Mouse (Mus musculus) heart, postnatal 10 days (tissue): ENCODE measurements around the gene Tiam1. TPM values are rescaled to one million over a fixed set of nuclear protein-coding genes. Genes with fewer than 3 reads are reported as not detected.

Experiments
- DNase-seq, 2 experiments: peaks; one replicate each; pipeline ENCODE4 v3.0.0; 2021
- intact Hi-C: fragments of 180-260 bp; cut with DNase I; formaldehyde crosslinking; loops from one replicate; pipeline ENCODE4 v1.15.1; 2025
- total RNA-seq, 2 experiments: library from RNA; stranded (reverse); gene quantifications; 2 replicates each; pipeline ENCODE4 v1.2.3; 2021

Tiam1 gene
- total RNA-seq, 2 experiments from 2014 or later: 11.4 to 12.0 TPM

DNA sequence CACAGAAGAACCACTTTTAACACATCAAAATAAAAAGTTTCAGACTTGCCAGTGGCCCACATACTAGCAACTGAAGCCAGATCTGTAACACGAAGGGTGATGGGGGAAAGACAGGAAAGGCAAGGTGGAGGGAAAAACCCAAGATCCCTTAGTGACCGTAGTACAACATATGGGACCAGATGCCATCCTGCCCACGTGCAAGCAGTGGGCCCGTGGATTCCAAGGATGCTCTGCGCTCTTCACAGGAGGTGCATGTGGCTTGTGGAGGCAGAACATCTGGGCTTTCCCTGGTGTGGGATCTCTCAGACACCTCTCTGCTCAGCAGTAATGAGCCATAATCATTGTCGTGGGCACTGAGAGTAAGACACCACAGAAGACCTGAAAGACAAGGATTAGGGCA lies 175.5 kb downstream of the Tiam1 start:
- DNase-seq: no peak
- intact Hi-C loops: no loop called here

DNA sequence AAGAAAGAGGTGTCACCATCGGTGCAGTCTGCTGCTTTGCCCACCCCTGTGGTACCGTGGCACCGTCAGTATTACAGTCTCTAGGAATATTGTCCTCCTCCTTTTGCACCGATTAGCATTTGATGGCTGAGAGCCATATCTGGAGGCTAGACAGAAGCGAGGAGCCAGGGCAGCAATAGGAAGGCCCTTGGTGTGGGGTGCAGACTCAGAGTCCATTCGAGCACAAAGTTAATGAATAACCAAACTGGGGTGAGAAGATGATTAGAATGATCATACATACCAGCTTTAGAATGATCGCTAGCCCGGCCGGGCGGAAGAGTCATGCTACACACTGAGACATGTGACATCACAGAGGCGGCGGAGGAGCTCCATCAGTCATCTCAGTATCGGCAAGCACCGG lies 180.7 kb downstream of the Tiam1 start:
- intact Hi-C loops: no loop called here
- DNase-seq: no peak

DNA sequence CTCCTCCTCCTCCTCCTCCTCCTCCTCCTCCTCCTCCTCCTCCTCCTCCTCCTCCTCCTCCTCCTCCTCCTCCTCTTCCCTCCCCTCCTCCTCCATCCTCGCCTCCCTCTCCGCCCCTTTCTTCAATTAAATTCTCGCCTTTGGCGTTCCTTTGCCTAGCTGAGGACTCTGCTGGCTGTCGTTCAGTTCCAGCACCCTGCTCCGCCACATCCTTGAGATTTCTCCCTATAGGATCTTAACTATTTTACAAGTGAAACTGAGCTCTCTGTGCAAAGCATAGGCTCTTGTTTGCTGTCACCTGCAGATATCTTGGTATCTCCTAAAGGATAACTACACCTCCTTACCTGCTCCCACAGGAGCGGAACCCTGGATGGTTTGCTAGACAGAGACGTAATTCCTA lies 182.7 kb downstream of the Tiam1 start:
- DNase-seq: no peak
- intact Hi-C loops: no loop called here

DNA sequence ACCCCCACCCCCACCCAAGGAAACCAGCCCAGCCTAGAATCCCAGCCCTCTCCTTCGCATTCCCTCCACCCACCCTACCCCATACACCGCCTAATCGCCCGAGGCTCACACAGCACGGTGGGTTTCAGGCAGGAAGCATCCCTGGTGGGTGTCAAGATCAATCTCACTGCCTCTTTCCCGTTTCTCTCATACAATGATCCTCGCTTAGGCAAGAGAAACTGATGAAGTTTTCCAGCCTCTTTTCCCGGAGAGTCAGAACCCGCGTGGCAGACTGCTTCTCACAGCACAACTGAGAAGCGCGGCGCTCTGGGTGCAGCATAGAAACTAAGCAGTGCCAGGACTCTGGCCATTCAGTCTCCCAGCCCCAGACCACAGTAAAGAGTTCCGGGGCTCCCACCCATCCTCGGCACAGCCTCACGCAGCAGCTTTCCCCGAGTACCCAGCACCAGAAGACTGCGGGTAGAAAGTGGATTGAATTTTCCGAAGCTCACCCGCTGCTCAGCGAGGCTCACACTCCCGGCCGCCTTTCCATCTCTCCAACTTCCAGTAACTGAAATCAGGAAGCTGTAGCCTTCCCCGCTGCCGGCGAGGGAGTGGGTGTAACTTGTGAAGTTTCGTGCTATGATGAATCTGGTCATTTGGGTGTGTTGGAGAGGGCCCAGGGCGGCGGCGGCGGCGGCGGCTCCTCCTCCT lies 183.2 kb downstream of the Tiam1 start:
- intact Hi-C loops: no loop called here
- DNase-seq: peak; percentile 68 to 69

DNA sequence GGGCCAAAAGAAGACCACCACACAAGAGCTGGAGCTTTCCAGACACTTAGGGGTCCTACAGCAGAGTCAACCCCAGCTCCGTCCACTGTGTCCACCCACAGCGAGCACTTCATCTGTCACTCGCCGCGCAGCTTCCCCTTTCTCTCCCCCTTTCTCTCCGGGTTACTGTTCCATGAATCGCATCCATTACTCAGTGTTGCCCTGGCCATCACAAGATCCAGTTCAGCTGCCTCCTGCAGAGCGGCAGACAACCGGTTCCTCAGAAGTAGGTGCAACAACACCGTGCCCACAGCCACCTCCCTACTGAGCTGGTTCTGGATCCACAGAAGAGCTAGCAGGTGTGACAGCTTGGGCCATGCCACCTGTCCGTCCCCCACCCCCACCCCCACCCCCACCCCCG lies 184.6 kb downstream of the Tiam1 start:
- intact Hi-C loops: no loop called here
- no peak for DNase-seq

- intact Hi-C loops: no loop called here
- no peak for DNase-seq
Measured at GRCm38 (mm10) chr16:89958030-89958429, 185.5 kb downstream of the Tiam1 start.

GRCm38 (mm10) chr16:89954525-89954924 lies 189.0 kb downstream of the Tiam1 start:
- no peak for DNase-seq
- intact Hi-C loops: no loop called here

DNA sequence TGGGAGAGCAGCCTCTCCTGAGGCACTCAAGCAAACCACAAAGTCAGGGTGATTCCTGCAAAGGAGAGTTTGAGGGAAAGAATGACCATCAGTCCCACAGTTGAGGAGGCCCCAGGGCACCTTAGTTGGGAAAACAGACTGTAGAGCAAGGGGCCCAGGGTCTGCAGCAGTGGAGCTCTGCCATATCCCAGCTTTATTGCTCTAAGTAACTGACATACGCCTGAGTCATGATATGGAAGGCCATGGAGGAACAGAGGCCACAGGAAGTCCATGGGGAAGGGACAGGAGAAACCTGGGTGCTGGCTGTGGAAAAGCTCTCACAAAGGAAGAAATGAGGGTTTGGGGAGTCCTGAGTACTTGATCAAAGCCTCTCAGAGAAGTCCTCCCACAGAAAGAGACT lies 189.5 kb downstream of the Tiam1 start:
- intact Hi-C loops: no loop called here
- DNase-seq: no peak

DNA sequence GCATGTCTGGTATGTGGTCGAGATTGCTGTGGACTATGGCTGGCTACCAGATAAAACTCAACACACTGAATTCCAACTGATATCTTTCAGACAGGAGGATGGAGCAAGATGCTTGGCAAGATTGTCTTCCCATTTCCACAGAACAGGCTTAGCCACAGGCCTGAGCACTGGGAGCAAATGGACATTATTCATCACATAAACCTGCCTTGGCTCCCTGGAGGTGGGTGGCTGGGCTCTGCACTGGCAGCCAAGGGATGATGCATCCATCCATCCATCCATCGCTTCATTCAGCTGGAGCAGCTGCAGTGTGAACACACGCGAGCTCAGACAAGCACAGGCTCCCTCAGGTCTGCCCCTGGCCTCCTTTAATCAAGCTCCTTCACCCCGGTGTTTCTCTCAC lies 190.7 kb downstream of the Tiam1 start:
- peak in 1 of 2 experiments; percentile 4 for DNase-seq
- intact Hi-C loops: no loop called here

DNA sequence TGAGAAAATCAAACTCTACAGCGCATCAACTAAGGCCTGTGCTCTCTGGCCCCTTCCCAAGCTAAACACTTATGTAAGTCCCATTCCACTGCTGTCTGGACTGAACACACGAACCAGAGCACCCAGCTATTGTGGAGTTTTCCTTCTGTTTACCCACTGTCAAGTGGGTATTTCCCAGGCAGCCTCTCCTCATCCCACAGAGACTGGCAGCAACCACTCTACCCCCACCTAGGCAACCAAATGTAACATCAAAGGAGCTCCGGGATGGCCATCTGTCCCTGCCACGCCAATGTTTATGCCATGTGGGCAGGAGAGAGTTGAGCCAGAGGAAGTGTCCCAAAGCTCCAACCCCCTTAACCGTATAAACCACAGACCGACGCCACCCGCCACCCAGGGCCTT lies 192.8 kb downstream of the Tiam1 start:
- peak; percentile 18 to 20 for DNase-seq
- intact Hi-C loops: no loop called here

DNA sequence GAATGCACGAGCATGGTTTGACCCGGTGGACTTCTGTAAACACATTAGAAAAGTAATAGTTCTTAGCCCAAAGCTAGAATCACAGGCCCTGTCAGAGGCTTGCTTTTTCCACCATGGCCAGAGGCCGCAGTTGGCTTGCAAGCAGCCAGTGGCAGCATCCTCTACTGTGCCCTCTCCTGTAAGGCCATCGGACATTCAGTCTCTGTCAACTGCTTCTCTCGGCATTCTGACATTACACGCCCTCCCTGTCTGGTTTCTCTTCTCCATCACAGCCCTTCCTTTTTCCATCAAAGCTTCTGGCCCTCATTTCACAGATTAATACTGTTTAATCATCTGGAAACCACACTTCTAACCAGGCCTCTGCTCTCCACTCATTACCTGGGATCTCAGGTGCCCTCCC lies 193.3 kb downstream of the Tiam1 start:
- DNase-seq: no peak
- intact Hi-C loops: no loop called here

GRCm38 (mm10) chr16:89948040-89948439 lies 195.5 kb downstream of the Tiam1 start:
- DNase-seq: no peak
- intact Hi-C loops: no loop called here

GRCm38 (mm10) chr16:89946816-89947215 lies 196.8 kb downstream of the Tiam1 start:
- intact Hi-C loops: no loop called here
- no peak for DNase-seq

GRCm38 (mm10) chr16:89944604-89945283 lies 198.8 kb downstream of the Tiam1 start:
- no peak for DNase-seq
- intact Hi-C loops: loop anchor here (5.0 kb wide), 2 partner anchors 102 to 243 kb away; no protein-coding TSS in a partner anchor

DNA sequence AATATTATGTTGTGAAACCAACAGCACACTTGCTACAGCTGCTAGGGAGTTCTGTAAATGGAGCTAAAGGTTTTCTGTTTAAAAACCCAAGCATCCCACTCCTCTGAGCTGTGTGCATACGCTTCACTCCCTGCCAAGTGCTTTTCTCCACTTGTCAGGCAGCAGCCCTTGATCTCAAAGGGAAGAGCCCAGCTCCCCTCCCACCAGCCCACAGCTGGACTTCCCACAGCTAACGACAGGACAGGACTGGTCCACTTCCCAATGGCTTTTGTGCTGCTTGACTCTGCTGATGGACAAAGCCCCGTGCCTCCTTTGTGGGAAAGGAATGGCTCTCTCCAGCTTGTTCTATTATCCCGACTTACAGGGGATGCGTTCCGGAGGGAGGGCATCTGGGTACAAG lies 199.5 kb downstream of the Tiam1 start:
- intact Hi-C loops: loop anchor here (5.0 kb wide), 2 partner anchors 102 to 243 kb away; no protein-coding TSS in a partner anchor
- peak; percentile 8 to 15 for DNase-seq

DNA sequence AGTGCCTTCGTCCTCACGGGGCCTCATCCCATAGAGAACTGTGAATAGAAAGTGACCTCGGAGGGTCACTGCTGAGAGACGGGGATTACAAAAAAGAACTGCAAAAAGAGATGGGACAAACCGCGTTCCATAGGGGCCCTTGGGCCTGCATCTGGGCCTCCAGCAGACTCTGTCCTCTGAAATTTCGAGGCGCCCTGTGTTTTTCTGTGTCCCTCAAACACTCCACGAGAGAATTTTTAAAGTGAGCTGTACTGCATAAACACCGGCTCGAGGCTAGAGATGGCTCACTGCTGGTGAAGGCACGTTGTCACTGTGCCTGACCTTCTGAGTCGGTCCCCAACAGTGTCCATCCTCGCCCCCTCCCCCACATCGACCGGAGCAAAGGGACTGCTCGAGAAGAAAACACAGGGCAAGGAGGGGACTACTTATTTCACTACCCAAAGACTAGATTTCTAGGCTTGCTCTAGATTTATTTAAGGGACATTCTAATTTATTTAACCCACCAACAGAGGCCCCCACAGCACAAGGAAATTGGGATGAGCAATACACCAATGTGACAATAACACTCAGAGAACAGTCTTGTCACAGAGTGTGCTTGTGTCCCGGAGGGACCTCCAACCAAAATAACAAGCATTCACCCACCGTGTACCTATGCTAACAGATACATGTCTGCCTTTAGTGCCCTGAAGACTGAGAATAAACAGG lies 200.2 kb downstream of the Tiam1 start:
- intact Hi-C loops: loop anchor here (1.0 to 5.0 kb wide), 3 partner anchors 101 to 244 kb away; no protein-coding TSS in a partner anchor
- DNase-seq: peak; percentile 37 to 54

DNA sequence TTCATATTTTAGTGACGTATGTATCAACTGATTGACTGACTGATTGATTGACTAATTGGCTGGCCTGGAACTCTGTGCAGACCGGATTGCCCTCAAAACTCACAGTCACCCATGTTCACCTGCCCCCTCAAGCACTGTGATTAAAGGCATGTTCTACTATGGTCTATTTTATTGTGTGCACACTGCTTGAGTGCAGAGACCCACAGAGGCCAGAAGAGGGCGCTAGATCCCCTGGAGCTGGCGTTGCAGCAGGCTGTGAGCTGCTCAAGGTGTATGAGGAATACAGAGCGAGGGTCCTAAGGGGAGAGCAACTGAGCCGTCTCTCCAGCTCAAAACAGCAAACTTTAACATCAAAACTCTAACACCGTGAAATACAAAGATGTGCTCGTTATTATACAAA lies 202.9 kb downstream of the Tiam1 start:
- DNase-seq: no peak
- intact Hi-C loops: loop anchor here (5.0 kb wide), 2 partner anchors 98 to 247 kb away; no protein-coding TSS in a partner anchor

GRCm38 (mm10) chr16:89938277-89938676 lies 205.3 kb downstream of the Tiam1 start:
- intact Hi-C loops: no loop called here
- DNase-seq: no peak

DNA sequence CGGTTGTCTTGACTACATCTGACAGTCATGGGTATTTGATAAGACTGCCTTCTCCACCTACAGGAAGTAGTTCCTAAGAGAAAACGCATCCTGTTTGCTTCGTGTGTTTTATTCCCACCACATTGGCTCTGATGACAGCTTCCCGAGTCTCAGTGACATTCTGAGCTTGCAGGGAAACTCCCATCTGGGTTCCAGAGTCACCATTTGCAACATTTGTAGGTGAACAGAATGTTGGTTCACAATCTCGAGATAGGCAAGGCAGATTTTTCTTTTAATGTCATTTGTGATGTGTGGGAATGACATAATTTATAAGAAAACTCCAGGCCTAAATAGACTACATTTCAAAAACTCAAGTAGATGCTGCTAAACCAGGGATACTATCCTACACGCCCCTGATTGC lies 207.0 kb downstream of the Tiam1 start:
- no peak for DNase-seq
- intact Hi-C loops: no loop called here

- DNase-seq: no peak
- intact Hi-C loops: no loop called here
Measured at GRCm38 (mm10) chr16:89935398-89935797, 208.2 kb downstream of the Tiam1 start.

DNA sequence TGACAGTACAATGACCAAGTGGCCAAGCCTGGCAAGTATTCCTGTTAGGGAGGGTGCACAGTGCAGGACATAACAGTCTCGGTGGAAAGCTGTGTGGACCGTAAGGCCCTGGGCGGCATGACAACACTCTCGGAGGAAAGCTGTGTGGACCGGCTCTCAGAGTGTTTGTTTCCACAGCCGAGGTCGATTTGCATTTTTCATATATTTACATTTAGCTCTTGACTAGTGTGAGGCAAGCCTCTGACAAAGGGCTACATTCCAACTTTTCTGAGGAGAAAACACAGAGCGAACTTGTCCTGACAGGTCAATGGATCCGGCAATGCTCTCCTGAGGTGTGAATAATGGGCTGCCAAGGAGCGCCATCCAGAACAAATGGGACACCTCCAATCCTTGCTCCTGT lies 209.0 kb downstream of the Tiam1 start:
- intact Hi-C loops: no loop called here
- DNase-seq: no peak

GRCm38 (mm10) chr16:89933976-89934375 lies 209.6 kb downstream of the Tiam1 start:
- DNase-seq: no peak

More at GRCm38 (mm10) chr16:89933976-89934375, 209.6 kb downstream of the Tiam1 start:
- intact Hi-C loops: no loop called here
